Mouse (Mus musculus) G1E (cell line): Measurements from ENCODE around the gene Ap2a1. TPM values are rescaled to one million over a fixed set of nuclear protein-coding genes. Genes with fewer than 3 reads are reported as not detected.
A peak's percentile ranks its signal among the peaks of the same experiment; 100 is the strongest.

Experiments
- ATAC-seq: 2 replicates; pipeline ENCODE4 v1.8.0; 2016; ENCODE audit warnings: mild to moderate bottlenecking; ENCODE audit not compliant: insufficient number of reproducible peaks, poor library complexity, low FRiP score, severe bottlenecking; ENCODE audit errors: extremely low read depth
- DNase-seq: peaks from one replicate; pipeline ENCODE4 v3.0.0; 2012; ENCODE audit warnings: low spot score
- H3K27me3 ChIP-seq: 2 replicates; pipeline ENCODE4 v1.6.1; 2012; ENCODE audit warnings: mild to moderate bottlenecking, low read length, inconsistent platforms; ENCODE audit not compliant: insufficient read depth
- H3K36me3 ChIP-seq: replicated peaks from 2 replicates; pipeline ENCODE3; 2012; ENCODE audit warnings: mild to moderate bottlenecking, inconsistent platforms
- H3K4me1 ChIP-seq: 2 replicates; pipeline ENCODE4 v1.6.1; 2012; ENCODE audit warnings: low read depth, low read length, inconsistent platforms, mixed read lengths; ENCODE audit not compliant: insufficient read depth
- H3K4me3 ChIP-seq: 2 replicates; pipeline ENCODE4 v1.5.1; 2012; ENCODE audit warnings: low read depth, mild to moderate bottlenecking, inconsistent platforms, low read length, moderate library complexity, mixed read lengths
- H3K9me3 ChIP-seq: replicated peaks from 2 replicates; pipeline ENCODE4 v1.6.1; 2012; ENCODE audit warnings: inconsistent platforms
- CTCF ChIP-seq: IDR thresholded peaks from 2 replicates; pipeline ENCODE4 v1.5.1; 2012; ENCODE audit warnings: low read depth, low read length, inconsistent platforms, mixed read lengths
- GATA1 ChIP-seq: IDR thresholded peaks from 2 replicates; pipeline ENCODE4 v1.6.1; 2012; ENCODE audit warnings: borderline replicate concordance, low read length, inconsistent platforms, mixed read lengths
- GATA2 ChIP-seq: IDR thresholded peaks from 2 replicates; pipeline ENCODE4 v1.6.1; 2012; ENCODE audit warnings: low read depth, low read length, inconsistent platforms, borderline replicate concordance
- POLR2AphosphoS5 ChIP-seq: IDR thresholded peaks from 2 replicates; pipeline ENCODE4 v1.6.1; 2012; ENCODE audit warnings: low read depth, low read length, inconsistent platforms; ENCODE audit not compliant: insufficient replicate concordance
- TAL1 ChIP-seq: conservative IDR thresholded peaks from 2 replicates; pipeline ENCODE4 v1.6.1; 2012; ENCODE audit warnings: low read depth, low read length, inconsistent platforms, mixed read lengths
- polyA plus RNA-seq: library from polyadenylated mRNA; stranded (reverse); fragments of >175 nt; gene quantifications from 2 replicates; pipeline ENCODE4 v1.2.3, GENCODE M21; 2012
- total RNA-seq, 2 experiments: library from RNA; stranded (forward) in 1 of 2; stranded (reverse) in 1 of 2; fragments of 200-1000 nt in 1 of 2; fragments of >200 nt in 1 of 2; fragmentation: Nextera tagmentation in 1 of 2; gene quantifications; 2 replicates each; pipeline ENCODE4 v1.2.3; 2014 to 2017

Ap2a1 gene
- total and polyA plus RNA-seq, 3 experiments = 19.8 to 98.8 (median 98.0) TPM

DNA sequence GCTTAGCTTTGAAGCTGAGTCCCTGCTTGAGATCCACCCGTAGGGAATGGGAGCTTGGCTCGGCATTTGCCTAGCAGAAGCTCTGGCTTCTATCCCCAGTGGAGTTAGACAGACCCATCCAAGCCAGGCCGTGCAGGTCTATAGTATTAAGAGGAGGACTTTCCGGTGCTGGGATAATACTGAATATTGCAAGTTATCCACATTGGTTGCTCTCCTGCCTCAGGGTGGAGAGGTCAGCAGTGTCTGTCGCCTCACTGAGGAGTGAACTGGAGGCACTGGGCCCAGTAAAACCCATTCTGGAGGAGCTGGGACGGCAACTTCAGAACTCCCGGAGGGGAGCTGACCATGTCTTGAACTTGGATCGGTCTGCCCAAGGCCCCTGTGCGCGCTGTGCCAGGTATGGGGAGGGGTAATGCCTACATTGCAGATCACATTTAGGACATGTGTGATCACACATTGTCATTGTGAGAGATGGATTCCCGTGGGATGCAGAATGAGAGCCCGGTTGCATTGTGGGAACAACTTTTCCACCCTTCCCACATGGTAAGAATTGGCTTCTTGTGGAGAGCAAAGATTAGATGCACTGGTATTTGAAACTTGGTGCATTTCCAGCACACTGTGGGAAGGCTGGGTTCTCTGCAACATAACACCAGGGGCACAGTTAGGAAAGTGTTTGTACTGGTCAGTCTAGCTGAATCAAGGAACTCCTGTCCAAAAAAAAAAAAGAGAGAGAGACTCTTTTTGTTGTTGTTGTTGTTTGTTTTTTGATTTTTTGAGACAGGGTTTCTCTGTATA is 25.0 kb upstream of the Ap2a1 start:
- DNase-seq (no peak), ATAC-seq (no peak)
- no peaks in the 10 kb centered on the region for H3K9me3 ChIP-seq
- no peak overlapping the region for H3K4me3 ChIP-seq
- H3K36me3 ChIP-seq = no peaks in the 10 kb centered on the region
- peaks cover 38% of the 10 kb centered on the region for H3K4me1 ChIP-seq
- peaks cover 41% of the 10 kb centered on the region for H3K27me3 ChIP-seq
- TF ChIP-seq CTCF (no peak), GATA1 (no peak), TAL1 (no peak), GATA2 (no peak), POLR2AphosphoS5 (no peak)

GRCm38 (mm10) chr7:44953561-44953960 is 24.3 kb upstream of the Ap2a1 start:
- Histone ChIP-seq H3K4me1 (peaks cover 31% of the 10 kb centered on the region), H3K36me3 (no peaks in the 10 kb centered on the region), H3K9me3 (no peaks in the 10 kb centered on the region), H3K4me3 (no peak overlapping the region), H3K27me3 (peaks cover 39% of the 10 kb centered on the region)
- TF ChIP-seq GATA1 (no peak), CTCF (no peak), GATA2 (no peak), POLR2AphosphoS5 (no peak), TAL1 (no peak)
- DNase-seq = no peak
- no peak for ATAC-seq

GRCm38 (mm10) chr7:44952611-44953306 is 23.5 kb upstream of the Ap2a1 start:
- Histone ChIP-seq H3K36me3 (no peaks in the 10 kb centered on the region), H3K4me3 (peak overlapping the region; percentile 73), H3K9me3 (no peaks in the 10 kb centered on the region), H3K27me3 (peaks cover 47% of the 10 kb centered on the region), H3K4me1 (peaks cover 28% of the 10 kb centered on the region)
- TF ChIP-seq TAL1 (no peak), GATA1 (no peak), GATA2 (no peak), POLR2AphosphoS5 (no peak), CTCF (no peak)
- ATAC-seq = peak; percentile 92
- DNase-seq = peak; percentile 88

DNA sequence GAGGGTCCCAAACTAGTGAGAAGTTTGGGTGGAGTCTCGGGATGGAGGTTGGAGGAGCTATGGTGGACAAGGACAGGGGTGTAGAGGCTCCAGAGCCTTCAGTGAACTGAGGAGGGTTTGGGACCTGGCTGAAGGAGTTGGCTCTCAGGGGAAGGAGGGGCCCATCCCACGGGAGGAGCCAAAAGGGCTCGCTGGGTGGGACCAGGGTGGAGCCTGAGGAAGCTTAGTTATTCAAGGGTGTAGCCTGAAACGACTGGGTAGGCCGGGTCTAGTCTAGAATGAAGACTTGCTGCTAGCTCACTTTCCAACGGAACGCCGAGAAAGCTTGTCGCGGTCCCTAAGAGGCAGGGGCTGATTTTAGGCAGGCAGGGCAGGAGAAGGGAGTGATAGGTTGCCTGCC is 22.7 kb upstream of the Ap2a1 start:
- Histone ChIP-seq H3K4me1 (peaks cover 28% of the 10 kb centered on the region), H3K36me3 (no peaks in the 10 kb centered on the region), H3K9me3 (no peaks in the 10 kb centered on the region), H3K4me3 (peak overlapping the region; percentile 73), H3K27me3 (peaks cover 52% of the 10 kb centered on the region)
- DNase-seq = peak; percentile 80
- TF ChIP-seq GATA2 = no peak
- ATAC-seq = peak; percentile 57

- peaks cover 28% of the 10 kb centered on the region for H3K4me1 ChIP-seq
- TF ChIP-seq GATA2 = no peak
- no peak for TF ChIP-seq TAL1
- no peak for TF ChIP-seq POLR2AphosphoS5
- no peak for TF ChIP-seq CTCF
- no peak for TF ChIP-seq GATA1
- DNase-seq = no peak
- peaks cover 62% of the 10 kb centered on the region for H3K27me3 ChIP-seq
- H3K4me3 ChIP-seq = no peak overlapping the region
- ATAC-seq = no peak
- H3K36me3 ChIP-seq = no peaks in the 10 kb centered on the region
- no peaks in the 10 kb centered on the region for H3K9me3 ChIP-seq
Measured at GRCm38 (mm10) chr7:44949922-44950321, 20.6 kb upstream of the Ap2a1 start.

GRCm38 (mm10) chr7:44942904-44943303 is 13.6 kb upstream of the Ap2a1 start, which contains the start of gene Tsks:
Gene Tsks, plus strand, starts transcription at chr7:44943204.
- Histone ChIP-seq H3K4me1 (peaks cover 3% of the 10 kb centered on the region; the same call in 1 of the 2 replicates), H3K36me3 (no peaks in the 10 kb centered on the region), H3K9me3 (no peaks in the 10 kb centered on the region), H3K4me3 (no peak within 1 kb of the TSS), H3K27me3 (peaks cover 36% of the 10 kb centered on the region)
- TF ChIP-seq GATA2 (no peak), TAL1 (no peak), POLR2AphosphoS5 (no peak), GATA1 (no peak), CTCF (no peak)
- DNase-seq (no peak), ATAC-seq (no peak)
